Mouse (Mus musculus) forebrain, embryonic 11.5 days (tissue): ENCODE measurements at regions not wholly inside any gene's neighbourhood (a gene's known extent, or its start where the extent isn't known, plus 50 kb on each side); places are given as distances from the start of the nearest gene placed in this dataset.

ENCODE experiments used
- ATAC-seq: fragments of 200-750 bp; cut with Nextera tagmentation; replicated peaks from 2 replicates; pipeline ENCODE4 v1.8.0; 2017; ENCODE audit warnings: moderate TSS enrichment; ENCODE audit not compliant: low FRiP score
- DNase-seq: peaks from one replicate; pipeline ENCODE4 v3.0.0-alpha.2; 2017; ENCODE audit warnings: low spot score
- H3K27ac ChIP-seq: fragments of 300-500 bp; sonication (generic); 2 replicates; pipeline ENCODE4 v1.5.1; 2014; ENCODE audit warnings: low read depth, low read length
- H3K27me3 ChIP-seq: fragments of 300-500 bp; sonication (generic); 2 replicates; pipeline ENCODE4 v1.6.1; 2014; ENCODE audit warnings: mild to moderate bottlenecking, low read length, mixed read lengths; ENCODE audit not compliant: control insufficient read depth, insufficient read depth
- H3K36me3 ChIP-seq: fragments of 300-500 bp; sonication (generic); 2 replicates; pipeline ENCODE4 v1.6.1; 2014; ENCODE audit warnings: mild to moderate bottlenecking, low read length, moderate library complexity, mixed read lengths; ENCODE audit not compliant: control insufficient read depth, insufficient read depth
- H3K4me1 ChIP-seq: fragments of 300-500 bp; sonication (generic); replicated peaks from 2 replicates; pipeline ENCODE4 v1.6.1; 2014; ENCODE audit warnings: low read length, mixed read lengths; ENCODE audit not compliant: control insufficient read depth, insufficient read depth
- H3K4me2 ChIP-seq: fragments of 300-500 bp; sonication (generic); 2 replicates; pipeline ENCODE4 v1.6.1; 2014; ENCODE audit warnings: low read depth, mild to moderate bottlenecking, low read length, moderate library complexity, mixed read lengths; ENCODE audit not compliant: severe bottlenecking
- H3K4me3 ChIP-seq: fragments of 300-500 bp; sonication (generic); 2 replicates; pipeline ENCODE4 v1.5.1; 2014; ENCODE audit warnings: low read depth, low read length
- H3K9ac ChIP-seq: fragments of 300-500 bp; sonication (generic); 2 replicates; pipeline ENCODE4 v1.6.1; 2014; ENCODE audit warnings: low read length
- H3K9me3 ChIP-seq: fragments of 300-500 bp; sonication (generic); 2 replicates; pipeline ENCODE4 v1.6.1; 2016; ENCODE audit warnings: low read length, mixed read lengths; ENCODE audit not compliant: control insufficient read depth
- WGBS: fragments of 180-500 bp; shearing (Covaris S2); extraction: QIAGEN DNeasy Blood & Tissue Kit; methylation state at CpG from one replicate; pipeline ENCODE4 v1.1.7; 2014; 5-methylcytosine and 5-hydroxymethylcytosine counted together

DNA sequence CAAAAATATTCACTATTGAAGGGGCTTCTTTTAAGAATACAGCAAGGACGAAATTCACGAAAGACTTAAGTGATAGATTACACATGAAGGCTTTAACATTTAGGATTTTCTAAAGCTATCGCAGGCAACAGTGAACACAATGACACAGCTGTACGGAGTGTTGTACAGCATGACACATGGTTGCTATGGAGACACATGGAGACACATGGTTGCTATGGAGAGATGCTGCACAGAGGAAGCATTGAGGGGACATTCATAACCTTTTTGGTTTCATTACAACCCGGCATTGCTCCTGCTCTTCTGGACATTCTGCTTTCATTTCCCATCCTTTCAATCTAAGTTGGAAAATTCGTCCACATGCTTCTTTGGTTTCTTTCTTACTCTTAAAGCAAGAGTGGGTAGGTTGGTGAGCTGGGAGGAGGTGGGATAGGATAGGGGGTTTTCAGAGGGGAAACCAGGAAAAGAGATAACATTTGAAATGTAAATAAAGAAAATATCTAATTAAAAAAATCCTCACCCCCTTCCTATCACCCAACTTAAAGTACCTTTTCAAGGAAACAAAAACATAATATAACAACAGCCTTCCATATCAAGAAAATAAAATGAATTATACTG is 307.2 kb downstream of the Crisp4 start:
- DNase-seq, result no peak
- Histone ChIP-seq H3K4me3 (no peak overlapping the region), H3K4me2 (no peak overlapping the region), H3K4me1 (no peaks in the 10 kb centered on the region), H3K36me3 (no peaks in the 10 kb centered on the region), H3K9me3 (no peaks in the 10 kb centered on the region), H3K27ac (no peak overlapping the region), H3K27me3 (no peaks in the 10 kb centered on the region), H3K9ac (no peak overlapping the region)
- WGBS, result 71% methylated on average over 6 of the region's 6 CpGs
- ATAC-seq, result peak; percentile 80

DNA sequence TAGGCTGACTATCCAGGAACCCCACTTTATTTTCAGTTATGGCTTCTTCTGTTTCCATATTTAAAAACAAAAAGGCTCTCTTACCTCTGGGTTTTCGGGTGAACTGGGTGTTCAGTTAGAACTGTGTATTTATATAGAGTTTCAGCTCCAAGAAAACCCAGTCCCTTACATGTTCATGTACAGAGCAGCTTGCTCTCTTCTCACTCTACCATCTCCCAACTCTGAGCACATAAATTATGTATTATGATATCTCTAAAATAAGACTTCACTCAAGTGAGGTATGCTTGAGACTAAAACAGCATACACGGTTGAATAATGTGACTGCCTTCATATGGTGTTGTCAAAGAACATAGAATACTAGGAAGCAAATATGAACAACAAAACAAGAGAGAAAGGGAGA is 319.8 kb downstream of the Crisp4 start:
- no peaks in the 10 kb centered on the region for H3K36me3 ChIP-seq
- no peaks in the 10 kb centered on the region for H3K4me1 ChIP-seq
- no peak overlapping the region for H3K9ac ChIP-seq
- 95% methylated on average over 2 of the region's 2 CpGs for WGBS
- no peak overlapping the region for H3K4me3 ChIP-seq
- no peaks in the 10 kb centered on the region for H3K9me3 ChIP-seq
- no peak overlapping the region for H3K27ac ChIP-seq
- H3K4me2 ChIP-seq, result no peak overlapping the region
- no peaks in the 10 kb centered on the region for H3K27me3 ChIP-seq
- ATAC-seq (no peak), DNase-seq (no peak)
